Mouse (Mus musculus): ENCODE data around the gene Rabgap1l.
A peak's percentile ranks its signal among the peaks of the same experiment; 100 is the strongest.
"Not testable (repeated sequence)": the region's sequence is repeated elsewhere in the genome, so short reads cannot be mapped to it uniquely, and the experiment has no call there.

Gene Rabgap1l

GRCm38 (mm10) chr1:160692224-160693093 is 100.6 kb downstream of the Rabgap1l start:
- DNase-seq = no peak

- no peak for DNase-seq
Measured at GRCm38 (mm10) chr1:160691196-160691590, 101.8 kb downstream of the Rabgap1l start.

- DNase-seq = no peak
Measured at GRCm38 (mm10) chr1:160690516-160691195, 102.4 kb downstream of the Rabgap1l start.

- DNase-seq = no peak
Measured at GRCm38 (mm10) chr1:160689511-160689910, 103.5 kb downstream of the Rabgap1l start.

GRCm38 (mm10) chr1:160684251-160684650 is 108.8 kb downstream of the Rabgap1l start:
- DNase-seq = no peak

GRCm38 (mm10) chr1:160681398-160682050 is 111.5 kb downstream of the Rabgap1l start:
- DNase-seq = no peak

GRCm38 (mm10) chr1:160674763-160675162 is 118.2 kb downstream of the Rabgap1l start:
- no peak for DNase-seq

GRCm38 (mm10) chr1:160672088-160672814 is 120.8 kb downstream of the Rabgap1l start:
- no peak for DNase-seq

GRCm38 (mm10) chr1:160655806-160656470 is 137.1 kb downstream of the Rabgap1l start:
- no peak for DNase-seq

- DNase-seq = no peak
Measured at GRCm38 (mm10) chr1:160651691-160652090, 141.3 kb downstream of the Rabgap1l start.

- DNase-seq = no peak
Measured at GRCm38 (mm10) chr1:160645416-160645815, 147.6 kb downstream of the Rabgap1l start.

GRCm38 (mm10) chr1:160628213-160628932 is 164.6 kb downstream of the Rabgap1l start:
- no peak for DNase-seq

GRCm38 (mm10) chr1:160624354-160625120 is 168.5 kb downstream of the Rabgap1l start:
- not testable (repeated sequence) for DNase-seq

- no peak for DNase-seq
Measured at GRCm38 (mm10) chr1:160618201-160618600, 174.8 kb downstream of the Rabgap1l start.

- no peak for DNase-seq
Measured at GRCm38 (mm10) chr1:160606425-160606824, 186.6 kb downstream of the Rabgap1l start.

- not testable (repeated sequence) for DNase-seq
Measured at GRCm38 (mm10) chr1:160603312-160603711, 189.7 kb downstream of the Rabgap1l start.

- no peak for DNase-seq
Measured at GRCm38 (mm10) chr1:160597369-160597768, 195.6 kb downstream of the Rabgap1l start.

GRCm38 (mm10) chr1:160596948-160597270 is 196.1 kb downstream of the Rabgap1l start:
- peak; percentile 8 for DNase-seq

GRCm38 (mm10) chr1:160596252-160596947 is 196.6 kb downstream of the Rabgap1l start:
- no peak for DNase-seq

GRCm38 (mm10) chr1:160594576-160594975 is 198.4 kb downstream of the Rabgap1l start:
- no peak for DNase-seq
